Mouse (Mus musculus): ENCODE measurements around the gene Map3k4. TPM values are rescaled to one million over a fixed set of nuclear protein-coding genes. Genes with fewer than 3 reads are reported as not detected.

Map3k4 gene
- polyA plus RNA-seq, 1 experiment from 2014 or later = 35.6 TPM

- no peak overlapping the region for H3K9ac ChIP-seq (ENCODE audit: low read length)
- no peaks in the 10 kb centered on the region for H3K27me3 ChIP-seq (ENCODE audit: control insufficient read depth, insufficient read depth, low read length)
- no peak overlapping the region for H3K4me3 ChIP-seq (ENCODE audit: low read depth, low read length)
- TF ChIP-seq CTCF (IDR thresholded peaks at IDR 0.05; ENCODE audit: low read depth) (no peak), EP300 (optimal IDR thresholded peaks at IDR 0.05) (no peak)
- ATAC-seq (ENCODE audit: low FRiP score, low TSS enrichment) (no peak), DNase-seq (ENCODE audit: low spot score) (no peak)
- H3K4me2 ChIP-seq (replicated peaks; ENCODE audit: low read depth) = no peak overlapping the region
- no peaks in the 10 kb centered on the region for H3K9me3 ChIP-seq (ENCODE audit: control insufficient read depth, low read length)
- H3K4me1 ChIP-seq (replicated peaks; ENCODE audit: control insufficient read depth, insufficient read depth) = no peaks in the 10 kb centered on the region
- WGBS = 71% methylated on average over 6 of the region's 6 CpGs
- H3K27ac ChIP-seq (replicated peaks) = no peak overlapping the region
- H3K36me3 ChIP-seq (ENCODE audit: control insufficient read depth, insufficient read depth, low read length) = no peaks in the 10 kb centered on the region
Measured at GRCm38 (mm10) chr17:12351564-12351963, 33.0 kb upstream of the Map3k4 start.

DNA sequence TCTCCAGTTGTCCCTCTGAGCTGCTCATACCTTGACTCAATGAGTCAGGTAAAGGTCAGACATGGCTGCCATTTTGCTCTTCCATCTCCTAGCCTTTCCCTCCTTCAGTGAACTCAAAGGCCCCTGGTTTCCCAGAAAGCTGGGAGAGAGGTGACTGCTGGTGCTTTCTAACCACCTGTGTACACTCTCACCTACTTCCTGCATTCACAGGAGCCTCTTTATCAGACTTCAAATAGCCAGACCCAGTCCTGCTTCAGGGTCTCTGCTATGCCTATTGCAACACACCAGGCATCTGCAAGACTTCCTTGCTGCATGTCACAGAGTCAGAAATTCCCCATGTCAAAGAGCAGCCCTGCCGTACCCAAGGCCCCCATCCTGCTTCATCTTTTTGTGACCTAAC lies 28.9 kb upstream of the Map3k4 start:
- peak overlapping the region; percentile 45 for H3K27ac ChIP-seq (replicated peaks)
- peak; percentile 92 for ATAC-seq (ENCODE audit: low FRiP score, low TSS enrichment)
- H3K27me3 ChIP-seq (ENCODE audit: control insufficient read depth, insufficient read depth, low read length) = no peaks in the 10 kb centered on the region
- no peaks in the 10 kb centered on the region for H3K36me3 ChIP-seq (ENCODE audit: control insufficient read depth, insufficient read depth, low read length)
- H3K4me3 ChIP-seq (ENCODE audit: low read depth, low read length) = no peak overlapping the region
- H3K4me1 ChIP-seq (replicated peaks; ENCODE audit: control insufficient read depth, insufficient read depth) = no peaks in the 10 kb centered on the region
- H3K4me2 ChIP-seq (replicated peaks; ENCODE audit: low read depth) = no peak overlapping the region
- H3K9ac ChIP-seq (ENCODE audit: low read length) = no peak overlapping the region
- no peak for TF ChIP-seq EP300 (optimal IDR thresholded peaks at IDR 0.05)
- no peak for TF ChIP-seq CTCF (IDR thresholded peaks at IDR 0.05; ENCODE audit: low read depth)
- WGBS = 80% methylated on average over 1 of the region's 1 CpGs
- DNase-seq (ENCODE audit: low spot score) = peak; percentile 57
- no peaks in the 10 kb centered on the region for H3K9me3 ChIP-seq (ENCODE audit: control insufficient read depth, low read length)

GRCm38 (mm10) chr17:12343702-12344376 lies 25.2 kb upstream of the Map3k4 start:
- Histone ChIP-seq H3K27ac (replicated peaks) (0 out of 2 replicates have a peak overlapping the region, but pooled peaks have one; percentile 24), H3K4me1 (replicated peaks; ENCODE audit: control insufficient read depth, insufficient read depth) (no peaks in the 10 kb centered on the region), H3K4me3 (ENCODE audit: low read depth, low read length) (no peak overlapping the region), H3K9me3 (ENCODE audit: control insufficient read depth, low read length) (no peaks in the 10 kb centered on the region), H3K9ac (ENCODE audit: low read length) (no peak overlapping the region), H3K4me2 (replicated peaks; ENCODE audit: low read depth) (no peak overlapping the region), H3K36me3 (ENCODE audit: control insufficient read depth, insufficient read depth, low read length) (no peaks in the 10 kb centered on the region), H3K27me3 (ENCODE audit: control insufficient read depth, insufficient read depth, low read length) (no peaks in the 10 kb centered on the region)
- no peak for TF ChIP-seq EP300 (optimal IDR thresholded peaks at IDR 0.05)
- TF ChIP-seq CTCF (IDR thresholded peaks at IDR 0.05; ENCODE audit: low read depth) = no peak
- DNase-seq (ENCODE audit: low spot score) (no peak), ATAC-seq (ENCODE audit: low FRiP score, low TSS enrichment) (no peak)
- WGBS = 53% methylated on average over 9 of the region's 9 CpGs

GRCm38 (mm10) chr17:12337156-12337555 lies 18.6 kb upstream of the Map3k4 start:
- Histone ChIP-seq H3K36me3 (ENCODE audit: control insufficient read depth, insufficient read depth, low read length) (no peaks in the 10 kb centered on the region), H3K4me2 (replicated peaks; ENCODE audit: low read depth) (no peak overlapping the region), H3K27me3 (ENCODE audit: control insufficient read depth, insufficient read depth, low read length) (no peaks in the 10 kb centered on the region), H3K27ac (replicated peaks) (no peak overlapping the region), H3K9me3 (ENCODE audit: control insufficient read depth, low read length) (no peaks in the 10 kb centered on the region), H3K4me1 (replicated peaks; ENCODE audit: control insufficient read depth, insufficient read depth) (no peaks in the 10 kb centered on the region), H3K9ac (ENCODE audit: low read length) (no peak overlapping the region), H3K4me3 (ENCODE audit: low read depth, low read length) (no peak overlapping the region)
- DNase-seq (ENCODE audit: low spot score) (peak; percentile 52), ATAC-seq (ENCODE audit: low FRiP score, low TSS enrichment) (peak; percentile 91)
- no peak for TF ChIP-seq CTCF (IDR thresholded peaks at IDR 0.05; ENCODE audit: low read depth)
- no peak for TF ChIP-seq EP300 (optimal IDR thresholded peaks at IDR 0.05)
- WGBS = 31% methylated on average over 4 of the region's 4 CpGs

GRCm38 (mm10) chr17:12336073-12336868 lies 17.7 kb upstream of the Map3k4 start:
- no peak for ATAC-seq (ENCODE audit: low FRiP score, low TSS enrichment)
- no peak for DNase-seq (ENCODE audit: low spot score)
- Histone ChIP-seq H3K27ac (replicated peaks) (0 out of 2 replicates have a peak overlapping the region, but pooled peaks have one; percentile 14), H3K4me1 (replicated peaks; ENCODE audit: control insufficient read depth, insufficient read depth) (no peaks in the 10 kb centered on the region), H3K4me3 (ENCODE audit: low read depth, low read length) (no peak overlapping the region), H3K36me3 (ENCODE audit: control insufficient read depth, insufficient read depth, low read length) (no peaks in the 10 kb centered on the region), H3K27me3 (ENCODE audit: control insufficient read depth, insufficient read depth, low read length) (no peaks in the 10 kb centered on the region), H3K9ac (ENCODE audit: low read length) (no peak overlapping the region), H3K4me2 (replicated peaks; ENCODE audit: low read depth) (no peak overlapping the region), H3K9me3 (ENCODE audit: control insufficient read depth, low read length) (no peaks in the 10 kb centered on the region)
- 73% methylated on average over 19 of the region's 19 CpGs for WGBS
- TF ChIP-seq CTCF (IDR thresholded peaks at IDR 0.05; ENCODE audit: low read depth) (no peak), EP300 (optimal IDR thresholded peaks at IDR 0.05) (no peak)

DNA sequence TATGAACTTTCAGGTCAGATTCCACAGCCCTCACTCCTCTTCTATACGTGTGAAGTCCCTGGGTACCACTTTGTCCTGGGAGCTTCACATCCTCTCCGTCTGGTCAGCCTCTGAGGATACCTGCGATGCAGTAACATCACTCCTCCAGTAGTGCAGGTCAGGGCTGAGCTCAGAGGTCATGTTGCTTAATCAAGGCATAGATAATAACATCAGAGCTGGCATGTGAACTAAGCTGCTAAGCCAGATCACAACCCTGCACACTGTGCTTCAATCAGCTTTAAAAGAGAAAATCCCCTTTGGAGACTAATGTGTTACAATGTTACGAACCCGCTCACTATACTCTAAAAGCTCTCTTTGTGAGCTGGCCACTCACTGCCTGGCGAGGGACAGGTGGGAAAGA lies 16.5 kb upstream of the Map3k4 start:
- DNase-seq (ENCODE audit: low spot score) (no peak), ATAC-seq (ENCODE audit: low FRiP score, low TSS enrichment) (no peak)
- H3K4me3 ChIP-seq (ENCODE audit: low read depth, low read length) = no peak overlapping the region
- H3K9ac ChIP-seq (ENCODE audit: low read length) = no peak overlapping the region
- H3K27ac ChIP-seq (replicated peaks) = no peak overlapping the region
- H3K9me3 ChIP-seq (ENCODE audit: control insufficient read depth, low read length) = no peaks in the 10 kb centered on the region
- TF ChIP-seq CTCF (IDR thresholded peaks at IDR 0.05; ENCODE audit: low read depth) = no peak
- no peak for TF ChIP-seq EP300 (optimal IDR thresholded peaks at IDR 0.05)
- WGBS = 61% methylated on average over 6 of the region's 6 CpGs
- no peaks in the 10 kb centered on the region for H3K36me3 ChIP-seq (ENCODE audit: control insufficient read depth, insufficient read depth, low read length)
- H3K4me1 ChIP-seq (replicated peaks; ENCODE audit: control insufficient read depth, insufficient read depth) = no peaks in the 10 kb centered on the region
- H3K27me3 ChIP-seq (ENCODE audit: control insufficient read depth, insufficient read depth, low read length) = no peaks in the 10 kb centered on the region
- no peak overlapping the region for H3K4me2 ChIP-seq (replicated peaks; ENCODE audit: low read depth)
